Mouse (Mus musculus) cerebellum, adult 11-12 months (tissue): Measurements from ENCODE around the gene Ago4.

Source experiments
- DNase-seq: peaks from one replicate; pipeline ENCODE4 v3.0.0; 2022

The Ago4 gene

GRCm38 (mm10) chr4:126512308-126513066, 20.8 kb downstream of the Ago4 start:
- DNase-seq: no peak

- DNase-seq: no peak
Measured at GRCm38 (mm10) chr4:126511013-126511412, 22.3 kb downstream of the Ago4 start.

GRCm38 (mm10) chr4:126509072-126509471, 24.2 kb downstream of the Ago4 start:
- DNase-seq: no peak

- no peak for DNase-seq
Measured at GRCm38 (mm10) chr4:126508110-126508899, 25.0 kb downstream of the Ago4 start.

- no peak for DNase-seq
Measured at GRCm38 (mm10) chr4:126502977-126503309, 30.3 kb downstream of the Ago4 start.

- DNase-seq: no peak
Measured at GRCm38 (mm10) chr4:126502141-126502976, 30.9 kb downstream of the Ago4 start.

- no peak for DNase-seq
Measured at GRCm38 (mm10) chr4:126498601-126499000, 34.7 kb downstream of the Ago4 start.

- DNase-seq: no peak
Measured at GRCm38 (mm10) chr4:126496963-126497362, 36.3 kb downstream of the Ago4 start.

GRCm38 (mm10) chr4:126495942-126496790, 37.1 kb downstream of the Ago4 start:
- DNase-seq: no peak

GRCm38 (mm10) chr4:126495453-126495852, 37.8 kb downstream of the Ago4 start:
- DNase-seq: no peak

- DNase-seq: no peak
Measured at GRCm38 (mm10) chr4:126493416-126493815, 39.9 kb downstream of the Ago4 start.

- DNase-seq: no peak
Measured at GRCm38 (mm10) chr4:126491977-126492376, 41.3 kb downstream of the Ago4 start.

GRCm38 (mm10) chr4:126490726-126491125, 42.5 kb downstream of the Ago4 start:
- DNase-seq: no peak

- DNase-seq: no peak
Measured at GRCm38 (mm10) chr4:126489811-126490210, 43.5 kb downstream of the Ago4 start.

- DNase-seq: no peak
Measured at GRCm38 (mm10) chr4:126486217-126486616, 47.1 kb downstream of the Ago4 start.

GRCm38 (mm10) chr4:126485065-126485464, 48.2 kb downstream of the Ago4 start:
- DNase-seq: no peak

GRCm38 (mm10) chr4:126483874-126484273, 49.4 kb downstream of the Ago4 start:
- no peak for DNase-seq

GRCm38 (mm10) chr4:126482951-126483350, 50.3 kb downstream of the Ago4 start:
- DNase-seq: no peak

- DNase-seq: no peak
Measured at GRCm38 (mm10) chr4:126481461-126481860, 51.8 kb downstream of the Ago4 start.

- DNase-seq: no peak
Measured at GRCm38 (mm10) chr4:126480288-126480687, 53.0 kb downstream of the Ago4 start.

- no peak for DNase-seq
Measured at GRCm38 (mm10) chr4:126473031-126473430, 60.2 kb downstream of the Ago4 start.

GRCm38 (mm10) chr4:126469334-126469733, 63.9 kb downstream of the Ago4 start:
- DNase-seq: no peak
